Mouse (Mus musculus) liver, adult (tissue): Measurements from ENCODE around the gene Arhgap15.

Source experiments
- GATA4 ChIP-seq: IDR thresholded peaks from 2 replicates; pipeline ENCODE4 v1.6.1; 2014; ENCODE audit warnings: mild to moderate bottlenecking, low read length; ENCODE audit not compliant: insufficient replicate concordance

Arhgap15 gene

GRCm38 (mm10) chr2:44300466-44300865 lies 551.8 kb downstream of the Arhgap15 start:
- no peak for TF ChIP-seq GATA4

GRCm38 (mm10) chr2:44304261-44304970 lies 555.8 kb downstream of the Arhgap15 start:
- no peak for TF ChIP-seq GATA4

DNA sequence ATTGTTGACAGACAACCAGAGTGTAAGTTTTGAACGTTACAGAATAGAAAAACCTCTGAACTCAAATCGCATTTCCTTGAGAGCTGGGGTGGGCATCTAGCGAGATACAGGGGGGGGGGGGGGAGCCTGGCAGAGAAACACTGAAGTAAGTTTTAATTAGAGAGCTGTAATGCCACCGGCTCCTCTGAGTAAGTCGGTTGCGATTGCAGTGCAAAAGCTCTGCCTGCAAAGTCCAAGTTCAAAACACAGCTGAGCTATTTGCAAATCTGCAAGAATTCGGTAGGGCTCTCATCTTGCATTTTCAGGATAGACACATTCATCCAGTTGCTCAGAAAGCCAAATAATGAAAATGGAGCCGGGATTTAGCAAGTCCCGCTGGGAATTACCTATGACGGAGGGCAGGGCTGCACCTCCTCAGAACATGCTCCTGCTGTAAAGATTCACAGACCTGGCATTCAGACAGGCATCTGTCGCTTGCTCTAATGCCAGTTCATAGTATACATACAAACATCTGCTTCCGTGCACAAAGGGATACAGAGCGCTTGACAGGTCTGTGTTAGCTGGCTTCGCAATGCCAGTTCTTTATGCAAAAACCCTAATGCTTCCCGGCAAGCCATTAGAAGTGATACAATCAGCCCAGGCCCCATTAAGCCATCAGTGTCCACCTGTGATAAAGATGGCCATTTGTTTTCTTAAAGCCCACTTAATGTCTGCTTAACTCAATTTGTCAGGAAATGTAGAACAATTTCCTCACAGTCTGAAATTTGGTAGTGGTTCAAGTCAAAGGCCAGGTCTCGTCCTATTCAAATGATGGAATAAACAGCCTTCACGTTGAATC lies 556.6 kb downstream of the Arhgap15 start:
- no peak for TF ChIP-seq GATA4

- TF ChIP-seq GATA4 = no peak
These were observed 557.5 kb downstream of the Arhgap15 start for GRCm38 (mm10) chr2:44306137-44306536.

DNA sequence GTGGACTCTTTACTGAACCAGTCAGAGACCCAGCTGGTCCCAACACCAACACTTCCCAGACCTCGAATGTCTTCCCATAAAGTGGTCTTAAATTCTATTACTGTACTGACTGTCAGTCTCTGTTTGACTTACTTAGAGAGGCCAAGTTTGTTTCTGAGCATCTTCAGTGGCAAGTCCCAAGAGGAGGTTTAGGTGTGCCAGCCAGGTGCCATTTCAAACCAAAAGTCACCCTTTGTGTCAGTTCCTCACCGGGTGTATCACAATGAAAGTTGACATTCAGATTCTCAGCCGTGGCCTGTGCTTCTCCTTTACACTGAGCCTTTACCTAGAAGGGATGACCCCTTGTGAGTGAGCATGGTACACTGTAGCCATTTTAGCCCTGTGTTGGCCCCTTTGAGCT lies 560.5 kb downstream of the Arhgap15 start:
- TF ChIP-seq GATA4 = no peak

DNA sequence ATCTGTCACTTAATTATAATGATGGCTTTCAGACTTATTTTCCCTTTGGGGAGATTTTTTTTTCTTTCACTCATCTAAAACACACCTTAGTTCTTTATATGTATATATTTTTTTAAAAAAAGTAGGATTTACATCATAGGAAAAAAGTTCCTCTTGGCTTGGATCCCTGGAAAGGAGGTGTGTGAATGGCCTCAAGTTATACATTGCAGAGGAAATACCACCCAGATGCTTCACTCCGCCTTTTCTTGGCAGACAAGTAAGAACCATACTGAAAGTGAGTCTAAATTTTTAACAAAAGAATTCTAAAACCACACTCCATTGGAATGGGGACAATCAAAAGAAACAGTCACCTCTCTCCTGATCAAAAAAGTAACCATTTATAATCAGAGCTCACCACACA lies 560.9 kb downstream of the Arhgap15 start:
- no peak for TF ChIP-seq GATA4

DNA sequence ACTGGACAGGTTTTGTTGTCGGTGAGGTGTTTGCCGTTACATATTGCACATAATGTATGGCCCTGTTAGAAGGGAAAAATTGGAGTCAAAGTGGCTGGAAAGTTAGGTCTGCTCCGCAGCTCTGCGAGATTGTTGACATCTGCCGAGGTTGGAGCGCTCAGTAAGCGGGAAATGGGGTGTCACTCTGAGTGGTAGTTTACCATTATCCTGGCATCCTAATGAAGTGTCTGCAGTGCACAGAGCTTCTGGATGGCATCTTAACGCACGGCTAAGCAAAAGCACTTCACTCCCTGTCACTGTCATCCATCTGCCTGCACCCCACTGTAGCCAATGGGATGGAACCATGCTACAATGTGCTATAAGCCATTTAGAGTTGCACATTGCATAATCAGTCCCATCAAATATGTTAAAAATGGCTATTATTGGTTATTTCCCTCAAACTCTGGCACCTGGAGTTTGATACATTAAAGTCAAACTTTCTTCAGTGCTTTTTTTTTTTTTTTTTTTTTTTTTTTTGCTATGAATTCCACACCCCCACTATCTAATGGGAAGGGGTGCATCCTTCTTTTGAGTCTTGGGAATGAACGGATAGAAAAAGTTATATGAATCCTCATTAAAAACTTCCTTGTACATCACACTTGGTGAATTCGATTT lies 561.6 kb downstream of the Arhgap15 start:
- TF ChIP-seq GATA4 = no peak

DNA sequence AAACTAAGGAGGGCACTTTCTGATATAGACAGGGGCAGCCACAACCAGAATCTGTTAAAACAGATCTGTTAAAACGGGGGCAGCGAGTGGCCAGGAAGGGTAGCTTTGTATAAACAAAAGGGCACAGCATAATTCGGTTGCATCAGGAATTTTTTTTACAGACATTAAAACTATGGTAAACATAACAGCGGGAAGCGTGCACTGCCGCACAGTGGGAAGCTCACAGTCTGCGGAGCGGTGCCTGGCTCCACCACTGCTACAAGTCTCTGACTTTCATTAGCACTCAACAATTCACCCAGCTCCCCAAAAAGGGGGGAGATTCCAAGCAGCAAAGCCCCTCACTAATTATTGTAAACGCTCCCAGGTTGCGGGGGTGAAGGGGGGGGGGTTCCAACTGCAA lies 562.6 kb downstream of the Arhgap15 start:
- TF ChIP-seq GATA4 = no peak

DNA sequence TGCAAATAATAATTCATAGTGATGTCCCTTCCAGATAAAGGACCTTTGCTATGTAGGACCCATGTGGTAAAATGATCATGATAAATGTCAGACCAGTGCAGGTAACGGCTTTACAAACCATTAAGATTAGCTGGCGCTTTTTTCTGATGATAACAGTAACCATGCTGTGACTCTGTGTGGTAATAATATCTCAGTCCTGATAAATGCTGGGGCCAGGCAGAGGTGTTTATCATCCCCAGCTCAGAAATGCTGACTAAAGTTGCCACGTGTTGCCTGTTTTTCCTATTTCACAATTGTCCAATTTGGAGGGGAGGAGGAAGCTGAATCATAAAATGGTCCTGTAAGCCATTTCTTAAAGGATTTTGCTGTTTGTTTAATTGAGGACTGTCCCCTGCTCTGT lies 564.9 kb downstream of the Arhgap15 start:
- no peak for TF ChIP-seq GATA4

- TF ChIP-seq GATA4 = no peak
These were observed 569.8 kb downstream of the Arhgap15 start for GRCm38 (mm10) chr2:44318436-44318835.

DNA sequence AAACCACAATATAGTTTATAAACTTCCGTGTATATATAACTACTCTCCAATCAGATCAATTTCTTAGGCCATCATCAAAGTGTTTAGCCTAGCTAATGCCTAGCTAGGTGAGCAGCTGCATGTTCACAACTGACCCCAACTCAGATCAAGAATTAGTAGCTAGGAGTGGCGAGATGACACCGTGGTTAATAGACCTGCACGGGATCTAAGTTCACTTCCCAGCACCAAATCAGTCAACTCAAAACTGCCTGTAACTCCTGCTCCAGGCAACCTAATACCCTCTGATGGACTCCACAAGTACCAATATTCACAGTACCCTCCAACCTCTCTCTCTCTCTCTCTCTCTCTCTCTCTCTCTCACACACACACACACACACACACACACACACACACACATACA lies 570.9 kb downstream of the Arhgap15 start:
- TF ChIP-seq GATA4 = no peak

GRCm38 (mm10) chr2:44323813-44324212 lies 575.2 kb downstream of the Arhgap15 start:
- no peak for TF ChIP-seq GATA4

DNA sequence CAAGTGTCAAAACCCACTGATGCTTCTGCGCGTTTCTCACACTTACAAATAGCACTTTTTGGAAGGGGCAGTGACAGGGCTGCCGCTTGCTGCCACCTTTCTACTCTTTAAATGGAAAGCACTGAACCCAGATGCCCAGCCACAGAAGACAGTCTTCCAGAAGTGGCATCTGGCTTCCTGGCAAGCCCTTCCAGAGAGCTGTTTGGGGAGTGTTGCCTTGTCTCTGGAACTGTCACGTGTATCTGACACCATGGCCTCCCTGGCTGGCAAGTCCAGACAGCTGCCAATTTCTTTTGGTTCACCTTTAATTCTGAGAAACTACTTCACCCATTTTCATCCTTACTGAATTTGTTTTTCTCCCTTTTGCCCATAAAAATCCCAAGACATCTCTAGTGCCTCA lies 584.7 kb downstream of the Arhgap15 start:
- no peak for TF ChIP-seq GATA4

- no peak for TF ChIP-seq GATA4
These were observed 585.4 kb downstream of the Arhgap15 start for GRCm38 (mm10) chr2:44334006-44334405.

DNA sequence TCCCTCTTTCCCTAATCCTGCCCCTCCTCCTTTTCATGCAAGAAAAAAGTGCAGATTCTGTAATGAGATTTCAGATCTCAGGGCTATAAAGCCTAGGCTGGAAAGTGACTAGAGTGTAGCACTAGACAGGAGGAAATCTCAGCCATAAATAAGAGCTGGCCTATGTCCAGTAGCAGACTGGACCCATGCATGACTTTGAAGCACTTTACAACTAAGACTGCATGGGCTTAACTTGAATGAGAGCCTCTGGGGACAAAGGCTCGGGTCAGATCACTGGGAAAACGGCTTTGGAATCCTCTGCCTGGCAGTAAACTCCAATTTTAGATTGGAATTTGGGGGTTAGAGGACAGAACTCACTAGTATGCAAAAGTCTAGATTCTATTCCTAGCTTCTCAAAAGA lies 585.9 kb downstream of the Arhgap15 start:
- no peak for TF ChIP-seq GATA4
